Mouse (Mus musculus) MEL (cell line): ENCODE data around the gene Spag16.

Source experiments
- CHD1 ChIP-seq: IDR thresholded peaks from 2 replicates; pipeline ENCODE4 v1.6.1; 2012; ENCODE audit warnings: low read depth, mild to moderate bottlenecking, inconsistent platforms, low read length, improper control_type of control experiment
- CTCF ChIP-seq, 3 experiments: IDR thresholded peaks in 2 of 3; conservative IDR thresholded peaks in 1 of 3; 2 replicates each; pipeline ENCODE4 v1.5.1; 2011 to 2012; ENCODE audit warnings: low read length in 3 of 3, low read depth in 2 of 3, mild to moderate bottlenecking in 2 of 3, improper control_type of control experiment in 1 of 3, inconsistent platforms in 1 of 3, mixed read lengths in 1 of 3, moderate library complexity in 1 of 3; ENCODE audit not compliant: control insufficient read depth in 1 of 3, insufficient read depth in 1 of 3, poor library complexity in 1 of 3, severe bottlenecking in 1 of 3
- E2F4 ChIP-seq: IDR thresholded peaks from 2 replicates; pipeline ENCODE4 v1.6.1; 2011; ENCODE audit warnings: low read depth, low read length, improper control_type of control experiment, borderline replicate concordance
- ELF1 ChIP-seq: IDR thresholded peaks from 2 replicates; pipeline ENCODE4 v1.6.1; 2014; ENCODE audit warnings: low read depth, mild to moderate bottlenecking, inconsistent platforms, low read length, improper control_type of control experiment, moderate library complexity
- EP300 ChIP-seq, 2 experiments: IDR thresholded peaks; 2 replicates each; pipeline ENCODE4 v1.6.1; 2011; ENCODE audit warnings: improper control_type of control experiment in 2 of 2, low read length in 2 of 2, low read depth in 1 of 2, mild to moderate bottlenecking in 1 of 2
- GATA1 ChIP-seq: IDR thresholded peaks from 2 replicates; pipeline ENCODE4 v1.6.1; 2011; ENCODE audit warnings: low read depth, low read length, improper control_type of control experiment
- MEF2A ChIP-seq: IDR thresholded peaks from 2 replicates; pipeline ENCODE4 v1.6.1; 2014; ENCODE audit warnings: low read depth, mild to moderate bottlenecking, inconsistent platforms, low read length, improper control_type of control experiment; ENCODE audit not compliant: poor library complexity, insufficient replicate concordance, severe bottlenecking; ENCODE audit errors: extremely low read depth
- POLR2A ChIP-seq, 2 experiments: IDR thresholded peaks; 2 replicates each; pipeline ENCODE4 v1.6.1; 2011 to 2012; ENCODE audit warnings: low read length in 2 of 2, mild to moderate bottlenecking in 2 of 2, control low read depth in 1 of 2, improper control_type of control experiment in 1 of 2, low read depth in 1 of 2, moderate library complexity in 1 of 2; ENCODE audit not compliant: control insufficient read depth in 1 of 2, insufficient read depth in 1 of 2, poor library complexity in 1 of 2
- USF1 ChIP-seq: IDR thresholded peaks from 2 replicates; pipeline ENCODE4 v1.6.1; 2014; ENCODE audit warnings: low read depth, mild to moderate bottlenecking, inconsistent platforms, low read length, improper control_type of control experiment, moderate library complexity
- ZC3H11A ChIP-seq: IDR thresholded peaks from 2 replicates; pipeline ENCODE4 v1.6.1; 2012; ENCODE audit warnings: low read depth, mild to moderate bottlenecking, inconsistent platforms, low read length, improper control_type of control experiment

GRCm38 (mm10) chr1:70725045-70725444 is 898.3 kb downstream of the Spag16 start:
- no peak for TF ChIP-seq EP300 (IDR thresholded peaks at IDR 0.05; ENCODE audit: low read depth in 1 of 2, low read length in 2 of 2)
- no peak for TF ChIP-seq CHD1
- TF ChIP-seq MEF2A = no peak
- TF ChIP-seq CTCF (IDR thresholded peaks at IDR 0.05 in 2 of 3, conservative IDR thresholded peaks at IDR 0.05 in 1 of 3; ENCODE audit: control insufficient read depth in 1 of 3, insufficient read depth in 1 of 3, low read depth in 2 of 3, low read length in 3 of 3, poor library complexity in 1 of 3, severe bottlenecking in 1 of 3) = no peak
- TF ChIP-seq USF1 = no peak
- no peak for TF ChIP-seq POLR2A (IDR thresholded peaks at IDR 0.05; ENCODE audit: control insufficient read depth in 1 of 2, insufficient read depth in 1 of 2, low read depth in 1 of 2, low read length in 2 of 2, poor library complexity in 1 of 2)
- TF ChIP-seq GATA1 = no peak
- no peak for TF ChIP-seq ELF1
- TF ChIP-seq E2F4 = no peak
- no peak for TF ChIP-seq ZC3H11A
